Mouse (Mus musculus) neural tube, embryonic 11.5 days (tissue): ENCODE results near the gene Rad21l. TPM values are rescaled to one million over a fixed set of nuclear protein-coding genes. Genes with fewer than 3 reads are reported as not detected.
A peak's percentile ranks its signal among the peaks of the same experiment; 100 is the strongest.

Experiments
- ATAC-seq: fragments of 200-750 bp; cut with Nextera tagmentation; 2 replicates; pipeline ENCODE4 v1.8.0; 2017; ENCODE audit warnings: moderate number of reproducible peaks, mild to moderate bottlenecking, moderate TSS enrichment, moderate library complexity; ENCODE audit not compliant: insufficient read depth, low FRiP score, low TSS enrichment
- DNase-seq: peaks from one replicate; pipeline ENCODE4 v3.0.0-alpha.2; 2015; ENCODE audit warnings: low spot score
- H3K27ac ChIP-seq: fragments of 300-500 bp; sonication (generic); 2 replicates; pipeline ENCODE4 v1.5.1; 2014; ENCODE audit warnings: low read depth, mild to moderate bottlenecking, low read length
- H3K27me3 ChIP-seq: fragments of 300-500 bp; sonication (generic); 2 replicates; pipeline ENCODE4 v1.6.1; 2014; ENCODE audit warnings: mild to moderate bottlenecking, low read length, mixed read lengths; ENCODE audit not compliant: control insufficient read depth, insufficient read depth
- H3K36me3 ChIP-seq: fragments of 300-500 bp; sonication (generic); 2 replicates; pipeline ENCODE4 v1.6.1; 2014; ENCODE audit warnings: mild to moderate bottlenecking, low read length, moderate library complexity, mixed read lengths; ENCODE audit not compliant: control insufficient read depth, insufficient read depth
- H3K4me1 ChIP-seq: fragments of 300-500 bp; sonication (generic); 2 replicates; pipeline ENCODE4 v1.6.1; 2014; ENCODE audit warnings: low read length, mixed read lengths; ENCODE audit not compliant: control insufficient read depth, insufficient read depth
- H3K4me2 ChIP-seq: fragments of 300-500 bp; sonication (generic); 2 replicates; pipeline ENCODE4 v1.6.1; 2014; ENCODE audit warnings: low read depth, mild to moderate bottlenecking, moderate library complexity
- H3K4me3 ChIP-seq: fragments of 300-500 bp; sonication (generic); 2 replicates; pipeline ENCODE4 v1.5.1; 2014; ENCODE audit warnings: low read depth, low read length
- H3K9ac ChIP-seq: fragments of 300-500 bp; sonication (generic); 2 replicates; pipeline ENCODE4 v1.6.1; 2014; ENCODE audit warnings: mild to moderate bottlenecking, low read length
- H3K9me3 ChIP-seq: fragments of 300-500 bp; sonication (generic); 2 replicates; pipeline ENCODE4 v1.6.1; 2016; ENCODE audit warnings: low read length; ENCODE audit not compliant: control insufficient read depth
- WGBS: fragments of 180-500 bp; shearing (Covaris S2); extraction: QIAGEN DNeasy Blood & Tissue Kit; methylation state at CpG from one replicate; pipeline ENCODE4 v1.1.7; 2014; 5-methylcytosine and 5-hydroxymethylcytosine counted together
- polyA plus RNA-seq: library from polyadenylated mRNA; unstranded; fragments of >200 nt; fragmentation: Nextera tagmentation; extraction: Ambion mirVana; gene quantifications from 2 replicates; pipeline ENCODE4 v1.2.1, GENCODE M21; 2014

Rad21l gene
- polyA plus RNA-seq, 1 experiment from 2014 or later: 0.19 TPM

DNA sequence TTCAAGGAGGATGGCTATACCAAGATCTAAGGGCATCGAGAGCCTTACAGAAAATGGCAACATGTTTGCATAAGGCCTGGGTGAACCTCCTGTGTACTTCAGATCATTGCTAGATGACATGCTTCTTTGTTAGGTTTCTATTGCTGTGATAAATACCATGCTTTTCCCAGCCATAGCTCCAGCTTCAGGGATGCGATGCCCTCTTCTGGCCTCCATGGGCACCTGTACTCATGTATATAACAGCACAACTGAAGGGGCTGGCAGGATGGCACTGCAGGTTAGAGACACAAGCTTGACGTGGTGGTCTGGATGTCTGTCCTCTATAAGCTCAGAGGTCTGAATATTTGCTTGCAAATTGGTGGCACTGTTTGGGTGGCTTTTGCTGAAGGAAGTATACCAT is 14.0 kb upstream of the Rad21l start:
- no peaks in the 10 kb centered on the region for H3K27me3 ChIP-seq
- H3K9me3 ChIP-seq: no peaks in the 10 kb centered on the region
- no peak overlapping the region for H3K27ac ChIP-seq
- no peaks in the 10 kb centered on the region for H3K4me1 ChIP-seq
- DNase-seq (peak; percentile 42), ATAC-seq (peak; percentile 61; the same call in 1 of the 2 replicates)
- 66% methylated on average over 3 of the region's 3 CpGs for whole genome bisulfite sequencing
- H3K4me3 ChIP-seq: no peak overlapping the region
- H3K9ac ChIP-seq: no peak overlapping the region
- H3K4me2 ChIP-seq: no peak overlapping the region
- H3K36me3 ChIP-seq: no peaks in the 10 kb centered on the region

DNA sequence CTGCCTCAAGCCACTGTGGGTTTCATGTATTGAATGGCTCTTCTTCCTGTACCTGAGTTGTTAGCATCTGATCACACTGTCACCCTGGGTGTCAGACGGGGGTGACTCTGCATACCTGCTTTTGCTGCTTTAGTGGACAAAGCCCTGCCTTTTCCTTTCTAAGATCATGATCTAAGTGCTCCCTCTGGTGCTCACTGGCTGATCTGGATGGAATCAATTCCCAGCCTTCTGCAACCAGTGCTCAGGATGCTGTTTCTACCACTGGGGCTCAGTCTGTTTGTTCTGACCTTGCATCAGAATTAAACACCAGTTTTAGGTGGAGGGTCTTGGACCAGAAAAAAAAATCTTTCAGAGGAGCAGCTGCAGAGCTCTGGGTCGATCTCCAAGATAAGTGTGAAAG is 7.9 kb upstream of the Rad21l start:
- Histone ChIP-seq H3K27ac (no peak overlapping the region), H3K9ac (no peak overlapping the region), H3K4me1 (no peaks in the 10 kb centered on the region), H3K36me3 (no peaks in the 10 kb centered on the region), H3K27me3 (no peaks in the 10 kb centered on the region), H3K4me2 (no peak overlapping the region), H3K4me3 (no peak overlapping the region), H3K9me3 (no peaks in the 10 kb centered on the region)
- ATAC-seq (peak; percentile 21; the same call in 1 of the 2 replicates), DNase-seq (no peak)
- 62% methylated on average over 2 of the region's 2 CpGs for WGBS

DNA sequence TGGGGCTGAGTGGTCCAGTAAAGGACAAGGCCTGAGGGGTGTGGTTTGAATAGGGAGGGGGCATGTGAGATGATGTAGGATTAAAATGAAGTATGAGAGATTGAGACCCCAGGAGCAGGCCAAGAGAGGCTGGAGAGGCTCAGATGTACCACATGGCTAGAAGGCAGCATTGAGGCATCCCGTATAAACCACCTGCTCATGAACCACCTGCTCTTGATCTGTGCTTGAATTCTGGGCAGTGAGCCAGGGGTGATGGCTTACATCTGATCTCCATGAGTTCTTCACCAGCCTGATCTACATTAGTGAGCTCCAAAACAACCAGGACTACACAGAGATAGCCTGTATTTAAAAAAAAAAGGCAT is 2.6 kb upstream of the Rad21l start:
- H3K9me3 ChIP-seq: no peaks in the 10 kb centered on the region
- no peaks in the 10 kb centered on the region for H3K36me3 ChIP-seq
- no peak overlapping the region for H3K27ac ChIP-seq
- no peaks in the 10 kb centered on the region for H3K4me1 ChIP-seq
- no peak overlapping the region for H3K4me2 ChIP-seq
- no peak overlapping the region for H3K4me3 ChIP-seq
- no peak overlapping the region for H3K9ac ChIP-seq
- 70% methylated on average over 1 of the region's 1 CpGs for WGBS
- no peaks in the 10 kb centered on the region for H3K27me3 ChIP-seq
- DNase-seq (no peak), ATAC-seq (peak; percentile 23; the same call in 1 of the 2 replicates)

DNA sequence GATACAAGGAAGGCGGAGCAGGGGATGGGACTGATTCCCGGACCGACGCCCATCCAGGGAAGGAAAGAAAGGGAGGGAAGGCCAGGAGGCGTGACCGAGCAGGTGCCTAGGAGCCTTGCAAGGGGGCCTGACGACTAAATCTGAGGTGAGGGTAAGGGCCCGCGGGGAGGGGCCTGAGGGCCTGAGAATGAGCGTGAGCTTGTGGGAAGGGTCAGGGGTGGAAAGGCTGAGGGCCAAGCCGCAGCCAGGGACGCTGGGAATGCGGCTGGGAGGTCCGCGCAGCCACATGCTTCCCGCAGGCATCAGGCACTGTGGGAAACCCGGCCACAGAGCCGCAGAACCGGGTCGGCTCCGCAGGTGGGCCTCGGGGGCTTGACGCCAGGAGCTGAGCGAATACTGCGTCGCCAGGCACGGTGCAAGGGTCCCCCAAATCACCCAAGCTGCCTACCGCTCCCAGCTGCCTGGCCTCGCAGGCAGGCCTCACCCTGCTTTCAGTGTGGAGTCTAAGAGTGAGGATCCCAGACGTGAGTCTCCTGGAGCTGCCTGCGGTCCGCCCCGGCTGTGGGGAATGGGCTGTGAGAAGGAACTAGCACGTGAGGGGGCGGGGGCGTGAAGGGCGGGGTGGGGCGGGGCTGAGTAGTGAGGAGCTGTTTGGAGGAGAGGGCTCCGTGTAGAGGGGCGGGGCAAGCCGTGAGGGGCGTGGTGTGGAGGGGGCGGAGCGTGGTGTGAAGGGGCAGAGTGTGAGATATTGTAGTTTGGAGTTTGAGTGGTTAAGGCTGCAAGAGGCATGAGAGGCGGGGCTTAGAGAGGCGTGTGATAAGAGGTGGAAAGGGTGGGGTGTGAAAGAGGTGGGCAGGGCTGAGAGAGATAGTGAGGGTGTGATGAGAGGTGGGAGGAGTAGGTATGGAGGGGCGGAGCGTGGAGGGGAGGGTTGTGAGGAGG is 2.0 kb upstream of the Rad21l start:
- Histone ChIP-seq H3K27me3 (no peaks in the 10 kb centered on the region), H3K9me3 (no peaks in the 10 kb centered on the region), H3K9ac (no peak overlapping the region), H3K4me1 (no peaks in the 10 kb centered on the region), H3K36me3 (no peaks in the 10 kb centered on the region), H3K4me3 (no peak overlapping the region), H3K4me2 (peak overlapping the region; percentile 12), H3K27ac (no peak overlapping the region)
- 39% methylated on average over 45 of the region's 48 CpGs for WGBS
- DNase-seq (no peak), ATAC-seq (peak; percentile 58; the same call in 1 of the 2 replicates)

DNA sequence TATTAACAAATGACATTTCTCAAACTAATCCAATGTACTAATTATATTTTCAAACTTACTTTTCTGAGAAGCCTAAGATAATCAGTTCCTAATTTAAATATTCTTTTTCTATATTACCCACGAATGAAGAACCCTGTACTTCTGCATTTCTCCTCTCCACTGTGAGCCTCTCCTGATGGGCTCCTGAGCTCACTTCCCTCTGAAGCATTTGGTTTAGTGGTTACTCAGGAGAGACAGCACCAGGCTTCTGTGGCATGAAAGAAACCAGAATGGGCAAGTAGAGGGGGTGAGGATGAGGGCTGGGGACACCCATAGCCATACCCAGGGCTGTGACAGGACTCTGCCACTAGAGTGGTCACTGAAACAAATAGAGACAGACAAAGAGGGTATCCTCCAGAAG is 16.3 kb downstream of the Rad21l start:
- H3K4me1 ChIP-seq: no peaks in the 10 kb centered on the region
- no peaks in the 10 kb centered on the region for H3K9me3 ChIP-seq
- no peak overlapping the region for H3K4me3 ChIP-seq
- no peaks in the 10 kb centered on the region for H3K27me3 ChIP-seq
- ATAC-seq (no peak), DNase-seq (no peak)
- no peak overlapping the region for H3K27ac ChIP-seq
- H3K36me3 ChIP-seq: no peaks in the 10 kb centered on the region
- no peak overlapping the region for H3K4me2 ChIP-seq
- H3K9ac ChIP-seq: no peak overlapping the region
- WGBS: 73% methylated on average over 1 of the region's 1 CpGs

DNA sequence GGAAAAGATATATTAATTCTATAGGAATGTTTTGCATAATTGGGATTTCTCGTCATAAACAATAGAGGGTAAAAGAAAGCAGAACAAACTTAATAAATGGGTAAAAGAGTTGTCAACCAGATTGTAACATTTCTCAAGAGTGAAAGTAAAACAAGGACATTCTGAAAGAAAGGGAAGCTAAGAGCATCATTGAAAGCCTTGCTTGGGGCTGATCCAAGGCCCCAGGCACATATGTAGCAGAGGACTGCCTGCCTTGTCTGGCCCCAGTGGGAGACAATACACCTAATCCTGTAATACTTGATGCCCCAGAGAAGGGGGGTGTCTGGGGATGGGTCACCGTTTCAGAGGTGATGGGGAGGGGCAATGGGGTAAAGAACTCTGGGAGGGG is 32.3 kb downstream of the Rad21l start:
- no peaks in the 10 kb centered on the region for H3K27me3 ChIP-seq
- H3K4me3 ChIP-seq: no peak overlapping the region
- 0 out of 2 replicates have a peak, but pooled peaks cover 4% of the 10 kb centered on the region for H3K4me1 ChIP-seq
- H3K36me3 ChIP-seq: no peaks in the 10 kb centered on the region
- no peak overlapping the region for H3K27ac ChIP-seq
- DNase-seq (no peak), ATAC-seq (no peak)
- H3K4me2 ChIP-seq: no peak overlapping the region
- H3K9ac ChIP-seq: no peak overlapping the region
- H3K9me3 ChIP-seq: no peaks in the 10 kb centered on the region
- WGBS: 78% methylated on average over 2 of the region's 2 CpGs

DNA sequence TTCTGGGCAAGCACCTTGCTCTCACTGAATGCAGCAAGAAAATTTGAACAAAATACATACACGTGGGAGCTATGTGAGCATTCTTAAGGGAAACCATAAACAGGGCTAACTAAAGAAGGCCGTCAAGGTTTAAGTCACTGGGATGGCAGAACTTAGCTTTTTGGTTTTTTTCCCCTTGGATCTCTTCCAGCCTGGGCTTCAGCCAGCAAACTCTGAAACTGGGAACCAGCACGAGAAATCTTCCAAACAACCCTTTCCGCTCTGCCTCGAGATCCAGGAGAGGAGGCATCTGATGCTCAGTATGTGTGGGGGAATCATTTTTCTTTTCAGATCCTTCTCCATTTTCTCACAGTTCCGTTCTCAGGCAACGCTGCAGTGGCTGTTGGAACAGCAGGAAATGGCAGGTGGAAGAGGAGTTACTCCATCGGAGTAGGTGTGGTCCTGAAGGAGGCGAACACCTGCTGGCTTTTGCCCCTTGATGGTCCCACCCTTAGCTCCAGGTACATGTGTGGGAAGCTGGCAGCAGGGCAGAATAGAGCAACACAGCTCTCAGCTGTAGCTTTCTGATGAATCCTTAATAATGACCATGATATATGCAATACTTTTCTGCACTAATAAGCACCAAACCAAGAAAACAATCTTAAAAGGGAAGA is 32.8 kb downstream of the Rad21l start:
- H3K9ac ChIP-seq: no peak overlapping the region
- 69% methylated on average over 9 of the region's 9 CpGs for WGBS
- 0 out of 2 replicates have a peak, but pooled peaks cover 4% of the 10 kb centered on the region for H3K4me1 ChIP-seq
- no peak overlapping the region for H3K4me3 ChIP-seq
- H3K36me3 ChIP-seq: no peaks in the 10 kb centered on the region
- no peaks in the 10 kb centered on the region for H3K9me3 ChIP-seq
- ATAC-seq (no peak), DNase-seq (no peak)
- no peaks in the 10 kb centered on the region for H3K27me3 ChIP-seq
- no peak overlapping the region for H3K27ac ChIP-seq
- H3K4me2 ChIP-seq: no peak overlapping the region

DNA sequence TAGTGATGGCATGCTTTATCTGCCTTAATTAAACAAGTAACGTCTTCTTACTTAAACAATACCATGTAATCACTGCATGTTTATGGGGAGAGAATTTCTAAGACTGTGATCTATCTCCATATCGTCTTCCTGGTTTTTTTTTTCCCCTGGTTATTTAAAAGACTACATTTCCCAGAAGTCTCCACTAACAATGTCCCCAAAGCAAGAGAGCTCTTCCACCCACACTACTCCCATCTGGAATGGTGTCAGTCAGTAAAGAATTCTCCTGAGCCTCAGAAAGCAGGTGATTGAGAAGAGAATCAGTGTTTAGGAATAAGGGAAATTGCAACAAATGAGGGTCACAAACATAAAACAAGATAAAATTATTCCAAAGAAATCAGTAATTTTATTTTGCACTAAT is 33.4 kb downstream of the Rad21l start:
- H3K4me2 ChIP-seq: no peak overlapping the region
- DNase-seq (no peak), ATAC-seq (no peak)

More for the DNA sequence above, 33.4 kb downstream of the Rad21l start:
- Histone ChIP-seq H3K9ac (no peak overlapping the region), H3K27ac (no peak overlapping the region), H3K27me3 (no peaks in the 10 kb centered on the region), H3K4me1 (0 out of 2 replicates have a peak, but pooled peaks cover 4% of the 10 kb centered on the region), H3K36me3 (no peaks in the 10 kb centered on the region), H3K4me3 (no peak overlapping the region), H3K9me3 (no peaks in the 10 kb centered on the region)
- WGBS: 54% methylated on average over 2 of the region's 2 CpGs
